Mouse (Mus musculus) gastrocnemius, postnatal 25 days (tissue): ENCODE results near the gene Fbxw15. TPM values are rescaled to one million over a fixed set of nuclear protein-coding genes. Genes with fewer than 3 reads are reported as not detected.
"Not testable (repeated sequence)": the region's sequence is repeated elsewhere in the genome, so short reads cannot be mapped to it uniquely, and the experiment has no call there.

Source experiments
- DNase-seq: peaks from one replicate; pipeline ENCODE4 v3.0.0; 2022
- long read RNA-seq, 2 experiments: library from polyadenylated mRNA; stranded (forward); transcript quantifications; one replicate each; pipeline ENCODE4 v2.0.0; 2021
- total RNA-seq, 2 experiments: library from RNA; stranded (reverse); gene quantifications; 1 replicate in 1 of 2; 2 replicates in 1 of 2; pipeline ENCODE4 v1.2.3; 2021

The Fbxw15 gene
- not detected for total RNA-seq
- long read RNA-seq, experiment 1, result 0 reads
- long read RNA-seq, experiment 2, result 0 reads

GRCm38 (mm10) chr9:109568162-109568561 lies at the start of gene Fbxw15:
Gene Fbxw15 (minus strand): TSS chr9:109568262.
- not testable (repeated sequence) for DNase-seq

- DNase-seq, result not testable (repeated sequence)
Observed at GRCm38 (mm10) chr9:109606837-109607236, 38.8 kb upstream of the Fbxw15 start.

GRCm38 (mm10) chr9:109602128-109602527 lies 34.1 kb upstream of the Fbxw15 start:
- not testable (repeated sequence) for DNase-seq

DNA sequence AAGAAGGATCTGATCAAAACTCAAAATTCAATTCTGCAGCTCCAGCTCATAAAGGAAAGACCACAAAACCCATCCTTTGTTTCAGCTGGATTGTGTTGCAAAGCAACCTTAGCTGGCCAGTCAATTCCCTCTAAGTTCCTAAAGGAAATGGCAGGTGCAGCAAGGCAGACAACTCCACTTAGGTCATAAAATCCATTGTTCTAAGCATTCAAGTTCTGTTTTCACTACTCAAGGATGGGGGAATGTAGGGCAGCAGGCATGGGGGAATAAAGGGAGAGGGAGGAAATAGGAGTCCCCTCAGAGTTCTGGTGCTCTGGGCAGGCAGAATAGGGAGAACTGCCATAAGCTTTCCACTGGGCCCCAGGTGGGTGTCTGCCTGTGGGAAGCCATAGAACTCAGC lies 29.2 kb upstream of the Fbxw15 start:
- no peak for DNase-seq

GRCm38 (mm10) chr9:109594866-109595265 lies 26.8 kb upstream of the Fbxw15 start:
- DNase-seq, result no peak

DNA sequence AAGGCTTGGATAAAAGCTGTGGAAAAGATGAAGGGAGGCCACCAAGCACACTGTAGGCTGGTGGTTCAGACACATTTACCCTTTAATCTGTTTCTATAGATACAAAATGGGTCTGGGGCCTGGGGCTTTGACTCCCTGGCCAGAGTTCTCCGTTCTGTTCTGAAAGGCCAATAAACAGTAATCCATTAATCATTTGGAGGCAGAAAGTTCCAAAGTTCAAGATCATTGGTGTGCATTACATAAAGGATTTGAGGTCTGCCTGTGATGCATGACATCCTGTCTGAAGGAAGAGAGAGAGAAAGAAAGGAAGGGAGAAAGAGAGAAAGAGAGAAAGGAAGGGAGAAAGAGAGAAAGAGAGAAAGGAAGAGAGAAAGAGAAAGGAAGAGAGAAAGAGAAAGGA lies 2.5 kb downstream of the Fbxw15 start:
- DNase-seq, result no peak

DNA sequence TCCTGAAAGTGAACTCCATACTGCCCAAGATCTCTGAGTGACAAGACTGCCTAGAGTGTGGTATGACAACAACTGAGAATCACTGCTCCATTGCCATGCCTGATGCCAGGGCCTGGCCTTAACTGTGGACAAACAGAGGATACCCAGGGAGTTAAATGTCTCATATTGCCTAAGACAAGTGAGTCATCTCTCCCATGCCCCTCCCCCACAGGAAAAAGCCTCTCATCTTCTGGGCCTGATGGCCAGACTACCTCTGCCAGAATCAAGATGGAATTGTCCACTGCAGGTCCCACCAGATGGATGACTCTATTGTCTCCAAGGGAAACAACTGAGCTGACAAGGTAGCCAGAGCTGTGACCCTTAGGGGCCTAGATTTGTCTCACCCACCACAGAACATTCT lies 6.0 kb downstream of the Fbxw15 start:
- DNase-seq, result not testable (repeated sequence)

DNA sequence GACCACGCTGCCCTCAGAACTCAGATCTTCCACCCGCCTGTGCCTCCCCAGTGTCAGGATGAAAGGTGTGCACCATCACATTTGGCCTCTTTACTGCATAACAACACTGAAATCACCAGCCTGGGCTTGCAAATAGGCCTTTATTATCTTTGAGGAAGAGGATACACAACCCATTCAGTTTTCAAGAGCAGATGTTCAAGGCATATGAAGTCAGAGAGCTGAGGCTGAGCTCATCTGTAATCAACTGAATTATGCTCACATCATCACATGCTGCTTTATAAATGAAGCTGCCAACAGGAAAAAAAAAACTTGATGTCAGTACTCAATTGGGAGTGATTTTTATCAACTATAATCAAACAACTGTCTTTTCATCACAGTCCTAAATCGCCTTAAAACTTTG lies 15.6 kb downstream of the Fbxw15 start:
- DNase-seq, result no peak

GRCm38 (mm10) chr9:109549666-109550065 lies 18.4 kb downstream of the Fbxw15 start:
- DNase-seq, result not testable (repeated sequence)

GRCm38 (mm10) chr9:109523385-109524064 lies 44.5 kb downstream of the Fbxw15 start:
- DNase-seq, result no peak

Other genes starting within 250 kb of the Fbxw15 start
- not detected for gene Fbxw28, start 228.6 kb downstream of the Fbxw15 start, total RNA-seq
- gene Fbxw22, start 164.0 kb downstream of the Fbxw15 start, total RNA-seq, result not detected
- gene Fbxw16, start 119.1 kb downstream of the Fbxw15 start, total RNA-seq, result not detected
- not detected for gene Fbxw19, start 72.4 kb downstream of the Fbxw15 start, total RNA-seq
- gene Fbxw24, start 57.8 kb upstream of the Fbxw15 start, total RNA-seq, result not detected
- not detected for gene Fbxw25, start 96.4 kb upstream of the Fbxw15 start, total RNA-seq
- gene Fbxw18, start 134.4 kb upstream of the Fbxw15 start, total RNA-seq, result not detected
- not detected for gene Fbxw26, start 177.8 kb upstream of the Fbxw15 start, total RNA-seq
- not detected for gene Fbxw27, start 222.4 kb upstream of the Fbxw15 start, total RNA-seq
- gene Spink8, start 244.0 kb upstream of the Fbxw15 start, total RNA-seq, result not detected